Mouse (Mus musculus) ES-Bruce4 (cell line): ENCODE results near the gene Srsf3.

Experiments used
- EP300 ChIP-seq: IDR thresholded peaks from 2 replicates; pipeline ENCODE4 v1.6.1; 2011; ENCODE audit warnings: low read depth, low read length; ENCODE audit not compliant: insufficient read depth
- POLR2A ChIP-seq: IDR thresholded peaks from one replicate; pipeline ENCODE4 v1.8.1; 2011; ENCODE audit warnings: low read length; ENCODE audit not compliant: insufficient read depth

DNA sequence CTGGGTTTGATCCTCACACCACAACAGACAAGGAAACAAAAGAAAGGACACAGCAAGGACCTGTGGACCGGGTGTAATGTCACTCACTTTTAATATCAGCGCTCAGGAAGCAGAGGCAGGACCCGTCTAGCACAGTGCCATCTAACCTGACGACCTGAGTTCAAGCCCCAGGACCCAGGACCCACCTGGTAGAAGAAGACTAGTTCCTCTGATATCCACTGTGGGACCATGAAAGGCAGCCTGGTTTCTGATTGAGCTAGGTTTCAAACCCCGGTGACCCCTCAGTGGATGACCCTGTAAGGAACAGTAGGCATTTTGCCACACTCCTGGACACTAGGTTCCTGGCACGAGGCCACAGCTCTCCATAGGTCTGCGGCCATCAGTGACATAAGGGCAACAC, 52.2 kb downstream of the Srsf3 start:
- no peak for TF ChIP-seq EP300
- TF ChIP-seq POLR2A, result no peak
